Mouse (Mus musculus): ENCODE measurements around the gene Hormad1.

DNA sequence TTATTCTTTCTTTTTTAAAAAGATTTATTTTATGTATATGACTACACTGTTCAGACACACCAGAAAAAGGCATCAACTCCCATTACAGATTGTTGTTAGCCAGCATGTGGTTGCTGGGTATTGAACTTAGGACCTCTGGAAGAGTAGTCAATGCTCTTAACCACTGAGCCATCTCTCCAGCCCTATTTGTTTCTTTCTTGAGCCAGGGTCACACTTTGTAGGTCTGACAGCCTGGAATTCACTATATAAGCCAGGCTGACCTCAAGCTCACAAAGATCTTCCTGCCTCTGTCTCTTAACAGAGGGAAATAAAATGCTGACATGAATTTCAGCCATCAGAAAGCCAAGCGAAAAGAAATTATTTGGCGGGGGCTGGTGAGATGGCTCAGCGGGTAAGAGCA lies 10.1 kb downstream of the Hormad1 start:
- TF ChIP-seq CTCF (IDR thresholded peaks at IDR 0.05; ENCODE audit: low read depth, low read length), result no peak
- TF ChIP-seq POLR2A (IDR thresholded peaks at IDR 0.05; ENCODE audit: extremely low read depth, insufficient read depth, low read length), result no peak

Data from liver, adult 2 months (tissue).